In the genomic region with DNA sequence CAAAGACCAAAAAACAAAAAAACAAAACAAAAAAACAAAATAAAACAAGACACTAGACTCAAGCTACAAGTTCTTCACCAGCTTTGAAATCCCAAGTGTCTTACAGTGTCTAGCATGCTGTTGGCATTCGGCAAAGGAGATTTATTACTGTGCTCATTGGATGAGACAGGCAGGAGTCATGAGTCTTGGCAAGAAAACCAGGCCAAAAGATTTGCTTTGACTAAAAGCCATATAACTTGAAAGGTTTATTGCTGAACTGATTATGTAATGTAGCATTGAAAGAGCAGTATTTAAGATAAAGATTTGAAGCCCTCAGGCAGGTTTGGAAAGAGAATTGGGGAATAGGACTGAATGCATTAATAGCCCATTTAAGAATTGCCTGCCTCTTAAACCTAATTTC, we compare ENCODE assay signal across 26 mouse cellular contexts.
A peak's percentile ranks its signal among the peaks of the same experiment; 100 is the strongest.
DNase-seq lines count a peak whose midpoint lies in the region; ATAC-seq and TF ChIP-seq lines count a peak whose summit lies in the region.
"Had no signal": no experiment of that assay in that cellular context is flagged by ENCODE, and none has a peak within 500 bp of the region (broad histone marks: within the 10 kb centered on the region; RNA-seq: fewer than 3 reads in every experiment).

No protein-coding gene starts in this region.

- ATAC-seq in CD4-positive, CD25-positive, alpha-beta regulatory T cell, adult 4 months = no peak
- ATAC-seq: forebrain, postnatal 0 days; inflammation-experienced regulatory T-cells, adult 6 months had no signal

- no peak overlapping the region for H3K27ac ChIP-seq in gastrocnemius, adult 2 months
- H3K27ac ChIP-seq: forebrain, embryonic 10.5 days; hindbrain, embryonic 12.5 days; layer of hippocampus, adult 2 months; limb, embryonic 13.5 days; liver, embryonic 13.5 days; midbrain, embryonic 12.5 days; neural tube, embryonic 15.5 days; stomach, postnatal 0 days had no signal

- intact Hi-C loops in gastrocnemius, adult 2 months (cut with DNase I) = no loop called here

- TF ChIP-seq CTCF in gastrocnemius, adult 2 months (IDR thresholded peaks at IDR 0.05) = no peak

- no peak overlapping the region for H3K4me3 ChIP-seq in gastrocnemius, adult 2 months
- H3K4me3 ChIP-seq: forebrain, embryonic 10.5 days; hindbrain, embryonic 12.5 days; layer of hippocampus, adult 2 months; limb, embryonic 13.5 days; liver, embryonic 13.5 days; midbrain, embryonic 12.5 days; neural tube, embryonic 15.5 days had no signal

- DNase-seq in gastrocnemius, adult 18-20 months (ENCODE audit: low spot score) = peak; percentile 13
- no peak for DNase-seq in gastrocnemius, adult 2 months
- peak; percentile 0 to 5 for DNase-seq in urinary bladder, postnatal 36 days (ENCODE audit: low spot score in 2 of 2)
- no peak for DNase-seq in urinary bladder, postnatal 10 days (ENCODE audit: low spot score)
- DNase-seq in brain, adult 2 months (ENCODE audit: low read depth, low spot score) = peak; percentile 1
- no peak for DNase-seq in right cerebral cortex, postnatal 14 days
- DNase-seq: cerebellum, adult 2 months; cerebellum, postnatal 36 days; forebrain, postnatal 0 days; gastrocnemius, postnatal 36 days; kidney, adult 18-20 months; kidney, postnatal 25 days; liver, embryonic 13.5 days; lung, adult 2 months; lung, postnatal 14 days; right cerebral cortex, adult 18-20 months; thymus, adult 2 months had no signal

Comparison
In these comparisons a context has a peak if more than half of its experiments do, and no peak if none do; other contexts are left out.
1. DNase-seq: peak in gastrocnemius, adult 18-20 months (single experiment), urinary bladder, postnatal 36 days (2 of 2) and brain, adult 2 months (single experiment); none in gastrocnemius, adult 2 months (single experiment), urinary bladder, postnatal 10 days (single experiment) and right cerebral cortex, postnatal 14 days (single experiment).